Mouse (Mus musculus) C2C12 (cell line): ENCODE measurements around the gene Zfp467. TPM values are rescaled to one million over a fixed set of nuclear protein-coding genes. Genes with fewer than 3 reads are reported as not detected.

Source experiments
- H3K27me3 ChIP-seq: one replicate; pipeline ENCODE4 v1.6.1; 2011; ENCODE audit not compliant: control insufficient read depth, insufficient read depth, insufficient read length
- H3K36me3 ChIP-seq: one replicate; pipeline ENCODE4 v1.6.1; 2011; ENCODE audit not compliant: control insufficient read depth, insufficient read depth
- H3K4me3 ChIP-seq: one replicate; pipeline ENCODE4 v1.5.1; 2011; ENCODE audit warnings: mild to moderate bottlenecking, control low read depth; ENCODE audit not compliant: poor library complexity, insufficient read depth, severe bottlenecking
- H3K79me2 ChIP-seq: one replicate; pipeline ENCODE4 v1.6.1; 2011; ENCODE audit not compliant: control insufficient read depth, insufficient read depth
- H3K79me3 ChIP-seq: one replicate; pipeline ENCODE4 v1.6.1; 2011; ENCODE audit warnings: low read depth, control low read depth
- H3ac ChIP-seq: one replicate; pipeline ENCODE3; 2011; ENCODE audit warnings: low read depth; ENCODE audit not compliant: control insufficient read depth, insufficient read length
- CEBPB ChIP-seq: IDR thresholded peaks from one replicate; pipeline ENCODE4 v1.6.1; 2011; ENCODE audit warnings: low read depth, mild to moderate bottlenecking, control low read depth, moderate library complexity
- CTCF ChIP-seq: IDR thresholded peaks from one replicate; pipeline ENCODE4 v1.5.1; 2011; ENCODE audit not compliant: control insufficient read depth, insufficient read depth, insufficient read length
- FOSL1 ChIP-seq: IDR thresholded peaks from one replicate; pipeline ENCODE4 v1.8.0; 2011; ENCODE audit warnings: mild to moderate bottlenecking, low read length; ENCODE audit not compliant: poor library complexity, insufficient read depth, severe bottlenecking
- MAX ChIP-seq: IDR thresholded peaks from one replicate; pipeline ENCODE4 v1.6.1; 2011; ENCODE audit warnings: mild to moderate bottlenecking, control low read depth
- MYOD1 ChIP-seq: IDR thresholded peaks from one replicate; pipeline ENCODE4 v1.6.1; 2011; ENCODE audit warnings: low read depth; ENCODE audit not compliant: control insufficient read depth, insufficient read length
- MYOG ChIP-seq: IDR thresholded peaks from one replicate; pipeline ENCODE4 v1.6.1; 2011; ENCODE audit not compliant: control insufficient read depth, insufficient read length; ENCODE audit errors: extremely low read depth
- USF1 ChIP-seq: IDR thresholded peaks from one replicate; pipeline ENCODE4 v1.6.1; 2011; ENCODE audit warnings: low read depth, mild to moderate bottlenecking, control low read depth, moderate library complexity
- polyA plus RNA-seq: library from polyadenylated mRNA; unstranded; fragments of >200 nt; fragmentation: generic; extraction: Trizol; gene quantifications from one replicate; pipeline ENCODE4 v1.2.1, GENCODE M21; 2012; ENCODE audit warnings: missing spikeins

Zfp467 gene
- polyA plus RNA-seq, 1 experiment, result 0.75 TPM

GRCm38 (mm10) chr6:48444310-48445180, 1.1 kb downstream of the Zfp467 start:
- Histone ChIP-seq H3K27me3 (peaks cover 4% of the 10 kb centered on the region), H3K36me3 (no peaks in the 10 kb centered on the region), H3K4me3 (peak overlapping the region; percentile 14), H3K79me2 (no peaks in the 10 kb centered on the region), H3ac (peak overlapping the region; percentile 48), H3K79me3 (no peaks in the 10 kb centered on the region)
- TF ChIP-seq CEBPB (no peak), MAX (no peak), MYOG (no peak), MYOD1 (no peak), USF1 (no peak), CTCF (no peak), FOSL1 (no peak)

GRCm38 (mm10) chr6:48443592-48444309, 1.9 kb downstream of the Zfp467 start:
- Histone ChIP-seq H3K79me2 (no peaks in the 10 kb centered on the region), H3K4me3 (peak overlapping the region; percentile 11), H3K79me3 (no peaks in the 10 kb centered on the region), H3K36me3 (no peaks in the 10 kb centered on the region), H3ac (peak overlapping the region; percentile 48), H3K27me3 (no peaks in the 10 kb centered on the region)
- TF ChIP-seq USF1, result no peak
- TF ChIP-seq CTCF, result no peak
- no peak for TF ChIP-seq FOSL1
- no peak for TF ChIP-seq MYOD1
- TF ChIP-seq MYOG, result no peak
- no peak for TF ChIP-seq CEBPB

GRCm38 (mm10) chr6:48440306-48441014, 5.2 kb downstream of the Zfp467 start:
- Histone ChIP-seq H3K36me3 (no peaks in the 10 kb centered on the region), H3K27me3 (no peaks in the 10 kb centered on the region), H3K4me3 (no peak overlapping the region), H3K79me3 (no peaks in the 10 kb centered on the region), H3K79me2 (no peaks in the 10 kb centered on the region), H3ac (no peak overlapping the region)
- TF ChIP-seq MYOD1 (no peak), FOSL1 (no peak), USF1 (no peak), CEBPB (no peak), CTCF (no peak), MAX (no peak), MYOG (no peak)

DNA sequence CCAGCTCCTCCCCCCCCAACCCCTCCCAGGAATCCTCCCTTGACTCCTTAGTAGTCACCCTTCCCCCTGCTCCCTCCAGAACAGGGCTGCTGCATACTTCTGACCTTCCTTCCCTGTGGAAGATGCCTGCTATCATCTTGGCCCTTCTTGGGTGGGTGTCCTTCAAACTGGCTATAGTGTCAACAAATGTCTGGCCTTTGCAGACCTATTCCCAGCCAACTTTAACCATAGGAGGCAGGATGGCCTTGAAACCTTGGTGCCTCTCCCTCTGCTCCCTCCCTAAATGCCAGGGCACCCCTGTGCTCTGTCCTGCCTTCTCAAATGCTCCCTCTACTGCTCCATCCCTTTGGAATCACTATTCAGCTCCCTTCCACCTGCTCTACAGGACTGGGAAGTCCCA, 6.0 kb downstream of the Zfp467 start:
- Histone ChIP-seq H3K79me2 (no peaks in the 10 kb centered on the region), H3ac (no peak overlapping the region), H3K79me3 (no peaks in the 10 kb centered on the region), H3K4me3 (no peak overlapping the region), H3K27me3 (no peaks in the 10 kb centered on the region), H3K36me3 (no peaks in the 10 kb centered on the region)
- TF ChIP-seq FOSL1 (no peak), CTCF (no peak), MYOG (no peak), MYOD1 (no peak), CEBPB (no peak), USF1 (no peak), MAX (no peak)

- Histone ChIP-seq H3K79me3 (no peaks in the 10 kb centered on the region), H3K4me3 (no peak overlapping the region)
These were observed 7.0 kb downstream of the Zfp467 start for GRCm38 (mm10) chr6:48438475-48439125.

More at GRCm38 (mm10) chr6:48438475-48439125, 7.0 kb downstream of the Zfp467 start:
- H3K36me3 ChIP-seq, result no peaks in the 10 kb centered on the region
- H3ac ChIP-seq, result no peak overlapping the region
- TF ChIP-seq CTCF (no peak), CEBPB (no peak), FOSL1 (no peak), USF1 (no peak), MYOG (no peak), MYOD1 (no peak), MAX (no peak)
- no peaks in the 10 kb centered on the region for H3K79me2 ChIP-seq
- no peaks in the 10 kb centered on the region for H3K27me3 ChIP-seq
